Mouse (Mus musculus) testis, adult 2 months (tissue): Measurements from ENCODE around the gene Gm20388. TPM values are rescaled to one million over a fixed set of nuclear protein-coding genes. Genes with fewer than 3 reads are reported as not detected.

Experiments used
- H3K27ac ChIP-seq: fragments of 200-500 bp; 2 replicates; pipeline ENCODE4 v1.5.1; 2012; ENCODE audit warnings: low read depth, low read length; ENCODE audit not compliant: control insufficient read depth, insufficient read depth
- H3K27me3 ChIP-seq: fragments of 200-500 bp; 2 replicates; pipeline ENCODE4 v1.6.1; 2012; ENCODE audit warnings: mild to moderate bottlenecking, low read length, moderate library complexity; ENCODE audit not compliant: control insufficient read depth, insufficient read depth
- H3K36me3 ChIP-seq: fragments of 200-500 bp; 2 replicates; pipeline ENCODE4 v1.6.1; 2012; ENCODE audit warnings: mild to moderate bottlenecking, low read length; ENCODE audit not compliant: control insufficient read depth, insufficient read depth
- H3K4me1 ChIP-seq: fragments of 200-500 bp; 2 replicates; pipeline ENCODE4 v1.6.1; 2012; ENCODE audit warnings: low read length; ENCODE audit not compliant: control insufficient read depth, insufficient read depth
- H3K4me3 ChIP-seq: fragments of 200-500 bp; 2 replicates; pipeline ENCODE4 v1.5.1; 2012; ENCODE audit warnings: low read depth, mild to moderate bottlenecking, low read length, moderate library complexity, mixed read lengths; ENCODE audit not compliant: control insufficient read depth
- CTCF ChIP-seq: fragments of 200-500 bp; IDR thresholded peaks from 2 replicates; pipeline ENCODE4 v1.5.1; 2012; ENCODE audit warnings: low read depth, mild to moderate bottlenecking, inconsistent platforms, low read length, moderate library complexity; ENCODE audit not compliant: control insufficient read depth, insufficient read depth, insufficient replicate concordance
- POLR2A ChIP-seq: fragments of 200-500 bp; IDR thresholded peaks from 2 replicates; pipeline ENCODE4 v1.6.1; 2012; ENCODE audit warnings: low read depth, mild to moderate bottlenecking, inconsistent platforms, low read length, moderate library complexity; ENCODE audit not compliant: control insufficient read depth
- polyA plus RNA-seq: library from polyadenylated mRNA; depleted of rRNA; stranded (reverse); fragments of >200 nt; gene quantifications from 2 replicates; pipeline ENCODE4 v1.2.3, GENCODE M21; 2012

Gm20388 gene
- polyA plus RNA-seq, 1 experiment = 5.6 TPM

GRCm38 (mm10) chr8:120184850-120185792 is 274.5 kb downstream of the Gm20388 start:
- Histone ChIP-seq H3K27ac (no peak overlapping the region), H3K27me3 (no peaks in the 10 kb centered on the region), H3K36me3 (no peaks in the 10 kb centered on the region), H3K4me3 (no peak overlapping the region), H3K4me1 (peaks cover 7% of the 10 kb centered on the region)
- TF ChIP-seq POLR2A (no peak), CTCF (no peak)

- peaks cover 14% of the 10 kb centered on the region for H3K4me1 ChIP-seq
- H3K4me3 ChIP-seq = no peak overlapping the region
- H3K36me3 ChIP-seq = no peaks in the 10 kb centered on the region
- no peaks in the 10 kb centered on the region for H3K27me3 ChIP-seq
- H3K27ac ChIP-seq = no peak overlapping the region
- TF ChIP-seq CTCF = no peak
- no peak for TF ChIP-seq POLR2A
Observed at GRCm38 (mm10) chr8:120186454-120186853, 275.8 kb downstream of the Gm20388 start.

DNA sequence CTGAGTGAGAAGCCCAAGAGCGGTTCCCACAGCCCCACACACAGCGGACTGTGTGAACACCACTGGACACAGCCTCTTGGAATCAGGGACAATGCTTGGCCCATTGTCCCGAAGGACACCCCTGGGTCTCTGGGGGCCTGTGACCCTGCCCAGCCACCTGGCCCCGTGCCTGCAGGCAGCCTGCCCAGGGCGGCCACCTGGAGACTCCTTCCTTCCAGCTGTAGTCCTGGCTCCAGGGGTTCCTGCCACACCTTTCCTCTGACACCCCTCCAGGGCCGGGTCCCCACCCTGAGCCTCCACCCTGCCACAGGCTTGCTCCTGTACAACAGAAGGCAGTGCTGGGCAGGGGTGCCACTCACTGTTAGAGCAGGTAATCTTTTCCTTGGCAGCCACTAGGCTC is 277.9 kb downstream of the Gm20388 start:
- no peak overlapping the region for H3K4me3 ChIP-seq
- no peak overlapping the region for H3K27ac ChIP-seq
- H3K36me3 ChIP-seq = no peaks in the 10 kb centered on the region
- no peaks in the 10 kb centered on the region for H3K27me3 ChIP-seq
- H3K4me1 ChIP-seq = peaks cover 14% of the 10 kb centered on the region
- TF ChIP-seq CTCF (no peak), POLR2A (no peak)

- no peak overlapping the region for H3K27ac ChIP-seq
- H3K36me3 ChIP-seq = no peaks in the 10 kb centered on the region
- H3K4me3 ChIP-seq = no peak overlapping the region
- no peaks in the 10 kb centered on the region for H3K27me3 ChIP-seq
- TF ChIP-seq POLR2A (no peak), CTCF (no peak)
- H3K4me1 ChIP-seq = peaks cover 14% of the 10 kb centered on the region
Observed at GRCm38 (mm10) chr8:120189440-120189839, 278.8 kb downstream of the Gm20388 start.

DNA sequence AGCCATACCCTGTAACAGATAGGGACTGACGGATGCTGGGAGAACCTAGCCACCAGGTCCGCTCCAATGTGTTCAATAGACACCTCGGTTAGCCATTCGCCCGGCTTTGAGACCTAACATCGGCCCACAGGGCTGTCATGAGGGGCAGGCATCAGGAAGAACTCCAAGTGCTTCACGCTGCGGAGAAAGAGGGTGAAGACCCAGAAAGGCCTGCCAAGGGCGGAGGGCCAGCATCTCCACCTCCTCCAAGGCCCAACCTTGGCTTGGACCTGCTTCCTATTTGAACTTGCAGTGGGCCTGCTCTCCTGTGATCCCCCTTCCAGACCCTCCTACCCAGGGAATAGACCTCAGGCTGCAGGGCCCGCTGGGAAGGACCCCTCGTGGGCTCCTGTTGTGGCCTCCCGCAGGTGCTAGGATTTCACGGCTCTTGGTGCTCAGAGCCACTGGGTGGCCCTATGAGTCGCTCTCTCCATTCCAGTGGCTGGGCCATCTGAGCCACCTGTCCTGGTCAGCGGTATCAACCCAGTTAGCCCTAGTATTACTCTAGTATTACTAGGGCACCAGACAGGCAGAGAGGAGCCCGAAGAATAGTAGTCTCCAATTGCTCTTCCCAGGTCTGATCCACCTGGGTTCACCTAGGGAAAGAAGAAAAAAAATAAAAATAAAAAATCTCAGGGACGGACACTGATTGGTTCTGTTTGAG is 279.6 kb downstream of the Gm20388 start:
- Histone ChIP-seq H3K27ac (no peak overlapping the region), H3K36me3 (no peaks in the 10 kb centered on the region), H3K27me3 (no peaks in the 10 kb centered on the region), H3K4me3 (no peak overlapping the region), H3K4me1 (peaks cover 13% of the 10 kb centered on the region)
- TF ChIP-seq POLR2A (no peak), CTCF (no peak)

- Histone ChIP-seq H3K4me1 (peaks cover 12% of the 10 kb centered on the region), H3K4me3 (no peak overlapping the region), H3K27ac (peak overlapping the region; percentile 54; the same call in 1 of the 2 replicates), H3K27me3 (no peaks in the 10 kb centered on the region), H3K36me3 (no peaks in the 10 kb centered on the region)
- TF ChIP-seq CTCF (no peak), POLR2A (no peak)
Observed at GRCm38 (mm10) chr8:120190810-120191413, 280.3 kb downstream of the Gm20388 start.

DNA sequence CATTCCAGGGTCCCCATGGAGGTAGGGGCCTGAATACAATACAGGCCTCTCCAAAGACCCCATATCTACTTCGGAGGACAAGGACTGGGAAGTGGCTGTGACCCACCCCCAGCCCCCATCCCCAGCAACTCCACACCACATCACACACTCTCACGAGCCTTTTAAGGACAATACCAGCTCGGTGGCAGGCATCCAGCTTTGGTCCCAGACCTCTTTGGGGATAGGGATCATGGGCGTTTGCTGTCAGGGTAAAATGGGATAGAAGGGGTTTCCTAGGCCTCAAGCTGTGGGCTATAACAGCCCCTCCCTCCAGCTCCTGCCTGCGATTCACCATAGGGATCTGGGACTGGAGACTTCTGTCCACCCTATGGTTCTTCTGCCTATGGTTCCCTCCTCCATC is 281.0 kb downstream of the Gm20388 start:
- H3K36me3 ChIP-seq = no peaks in the 10 kb centered on the region
- peaks cover 9% of the 10 kb centered on the region for H3K4me1 ChIP-seq
- H3K27ac ChIP-seq = no peak overlapping the region
- no peak overlapping the region for H3K4me3 ChIP-seq
- TF ChIP-seq CTCF (no peak), POLR2A (no peak)
- no peaks in the 10 kb centered on the region for H3K27me3 ChIP-seq
